Mouse (Mus musculus) cerebellum, adult 2 months (tissue): Measurements from ENCODE around the gene Gm2001. TPM values are rescaled to one million over a fixed set of nuclear protein-coding genes. Genes with fewer than 3 reads are reported as not detected.
"Not testable (repeated sequence)": the region's sequence is repeated elsewhere in the genome, so short reads cannot be mapped to it uniquely, and the experiment has no call there.

Source experiments
- DNase-seq, 2 experiments: peaks; one replicate each; pipeline ENCODE4 v3.0.0; 2021
- H3K27ac ChIP-seq: fragments of 200-500 bp; 2 replicates; pipeline ENCODE4 v1.5.1; 2012; ENCODE audit warnings: low read length, control low read depth, inconsistent platforms; ENCODE audit not compliant: insufficient read depth
- H3K27me3 ChIP-seq: fragments of 200-500 bp; 2 replicates; pipeline ENCODE4 v1.6.1; 2012; ENCODE audit warnings: inconsistent platforms, mild to moderate bottlenecking, low read length, moderate library complexity; ENCODE audit not compliant: control insufficient read depth, insufficient read depth
- H3K4me1 ChIP-seq: fragments of 200-500 bp; 2 replicates; pipeline ENCODE4 v1.6.1; 2011; ENCODE audit warnings: low read length; ENCODE audit not compliant: control insufficient read depth, insufficient read depth
- H3K4me3 ChIP-seq: fragments of 200-500 bp; replicated peaks from 2 replicates; pipeline ENCODE3; 2011; ENCODE audit warnings: mild to moderate bottlenecking, low read depth, low read length, control low read depth; ENCODE audit not compliant: insufficient read depth
- WGBS: fragments of 180-500 bp; shearing (Covaris S2); methylation state at CpG from one replicate; pipeline ENCODE4 v1.1.7; 2018; 5-methylcytosine and 5-hydroxymethylcytosine counted together
- polyA plus RNA-seq: library from polyadenylated mRNA; depleted of rRNA; stranded (reverse); fragments of >200 nt; gene quantifications from 2 replicates; pipeline ENCODE4 v1.2.3, GENCODE M21; 2012; rRNA removed

Gm2001 gene
- polyA plus RNA-seq, result not detected in 2 replicates

DNA sequence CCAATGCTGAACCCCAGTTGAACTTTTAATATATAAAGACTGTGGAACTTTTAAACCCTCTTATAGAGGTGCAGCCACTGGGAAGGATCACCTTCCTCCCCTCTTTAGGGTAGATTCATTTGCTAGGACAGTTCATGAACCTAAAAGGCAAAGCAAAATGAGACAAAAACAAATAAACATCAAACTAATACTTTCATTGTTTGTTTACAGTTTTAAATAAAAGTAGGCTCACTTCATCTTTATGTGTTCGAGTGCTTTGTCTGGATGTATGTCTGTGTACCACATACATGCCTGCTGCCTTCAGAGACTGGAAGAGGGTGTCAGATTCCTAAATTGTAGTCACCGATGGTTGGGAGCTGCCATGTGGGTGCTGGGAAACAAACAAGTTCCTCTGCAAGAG is at the start of gene Gm2001:
Gene Gm2001, minus strand, starts transcription at position 101 of the 400 bp plus-strand sequence.
- not testable (repeated sequence) for DNase-seq, H3K4me1 ChIP-seq, H3K27ac ChIP-seq, H3K4me3 ChIP-seq, H3K27me3 ChIP-seq
- 72% methylated on average over 2 of the region's 2 CpGs for WGBS

DNA sequence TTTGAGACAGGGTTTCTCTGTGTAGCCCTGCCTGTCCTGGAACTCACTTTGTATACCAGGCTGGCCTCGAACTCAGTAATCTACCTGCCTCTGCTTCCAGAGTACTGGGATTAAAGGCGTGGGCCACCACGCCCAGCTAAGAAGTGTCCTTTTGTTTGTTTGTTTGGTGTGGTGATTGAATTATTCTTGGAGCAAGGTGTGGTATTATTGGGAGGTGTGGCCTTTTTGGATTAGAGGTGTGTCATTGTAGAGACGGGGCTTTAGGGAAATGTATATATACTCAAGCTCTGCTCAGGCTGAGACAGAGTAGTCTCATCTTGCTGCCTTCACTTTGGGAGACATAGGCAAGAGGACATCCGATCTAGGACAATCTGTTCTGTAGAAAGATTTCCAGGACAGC is 31.6 kb upstream of the Gm2001 start, which contains the start of gene Gm2016:
Gene Gm2016, plus strand, starts transcription at position 301 of the 400 bp plus-strand sequence.
- H3K27me3 ChIP-seq, H3K4me1 ChIP-seq, H3K27ac ChIP-seq, H3K4me3 ChIP-seq, DNase-seq: not testable (repeated sequence)
- WGBS, result 83% methylated on average over 5 of the region's 5 CpGs

DNA sequence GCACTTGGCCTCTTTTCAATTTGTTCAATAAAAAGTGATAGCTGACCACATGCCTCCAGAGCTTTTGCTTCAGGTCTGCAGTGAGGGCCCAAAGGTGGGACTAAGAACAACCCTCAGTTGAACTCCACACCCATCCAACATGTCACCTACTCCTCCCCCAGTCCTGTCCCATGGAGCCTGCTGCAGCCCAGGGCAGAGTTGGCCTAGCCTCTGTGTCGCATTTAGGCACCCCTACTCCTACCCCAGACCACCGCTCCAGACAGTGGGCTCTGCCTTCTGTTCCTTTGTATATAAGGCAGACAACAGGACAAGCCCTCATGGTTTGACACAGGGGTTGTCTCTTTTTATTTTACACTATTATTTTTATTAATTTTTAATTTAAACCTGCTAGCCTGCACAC is 21.9 kb upstream of the Gm2001 start:
- not testable (repeated sequence) for H3K4me1 ChIP-seq, H3K27me3 ChIP-seq, DNase-seq, H3K27ac ChIP-seq, H3K4me3 ChIP-seq
- 73% methylated on average over 2 of the region's 2 CpGs for WGBS

DNA sequence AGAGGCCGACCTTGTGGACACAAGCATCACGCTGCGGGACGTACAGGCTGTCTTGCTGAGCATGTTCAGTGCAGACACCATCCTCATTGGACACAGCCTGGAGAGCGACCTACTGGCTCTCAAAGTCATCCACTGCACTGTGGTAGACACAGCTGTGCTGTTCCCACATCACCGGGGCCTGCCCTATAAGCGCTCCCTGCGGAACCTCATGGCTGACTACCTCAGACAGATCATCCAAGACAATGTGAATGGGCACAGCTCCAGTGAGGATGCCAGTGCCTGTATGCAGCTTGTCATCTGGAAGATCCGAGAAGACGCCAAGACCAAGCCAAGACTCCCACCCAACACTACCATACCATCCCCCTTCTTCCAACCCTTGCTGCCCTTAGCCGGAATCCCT is 21.5 kb upstream of the Gm2001 start:
- not testable (repeated sequence) for H3K27me3 ChIP-seq, H3K27ac ChIP-seq, DNase-seq, H3K4me3 ChIP-seq, H3K4me1 ChIP-seq
- WGBS, result 81% methylated on average over 10 of the region's 11 CpGs

DNA sequence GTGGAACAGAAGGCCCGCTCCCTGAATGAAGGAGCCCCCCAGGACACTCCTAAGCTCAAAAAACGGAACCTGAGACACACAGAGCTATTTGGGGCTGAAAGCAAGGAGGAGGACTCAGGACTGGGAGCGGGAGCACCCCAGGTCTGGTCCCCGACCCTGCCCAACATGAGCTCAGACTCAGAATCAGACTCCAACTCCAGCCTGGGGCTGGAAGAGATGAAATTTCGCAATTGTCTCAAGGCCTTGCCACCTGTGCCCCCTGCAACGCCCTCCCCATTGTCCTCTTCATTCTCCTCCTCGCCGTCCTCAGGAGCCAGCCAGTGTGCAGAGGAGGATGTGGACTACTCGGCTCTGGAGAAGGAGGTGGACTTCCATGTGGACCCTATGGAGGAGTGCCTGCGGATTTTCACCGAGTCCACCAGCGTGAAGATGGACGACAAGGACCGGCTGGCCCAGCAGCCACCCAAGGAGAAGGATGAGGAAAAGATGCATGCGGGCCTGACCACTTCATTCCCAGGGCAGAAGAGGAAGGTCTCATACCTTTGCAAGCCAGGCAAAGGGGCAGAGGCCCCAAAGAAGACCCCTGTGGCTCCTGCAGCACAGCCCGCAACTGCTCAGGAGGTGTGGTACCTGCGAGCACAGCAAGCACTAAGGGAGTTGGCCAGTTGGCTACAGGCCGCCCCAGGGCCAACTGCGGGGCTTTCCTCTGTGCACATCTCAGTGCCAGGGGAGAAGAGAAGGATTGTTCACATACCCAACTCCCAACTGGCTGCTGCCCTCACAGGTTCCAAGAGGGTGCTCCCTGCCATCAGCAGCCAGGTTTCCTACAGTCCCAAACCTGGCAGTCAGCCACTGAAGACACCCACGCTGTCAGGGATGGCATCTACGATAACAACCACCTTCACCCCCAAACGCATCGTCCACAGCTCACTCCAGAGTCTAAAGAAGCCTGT is 19.9 kb upstream of the Gm2001 start:
- not testable (repeated sequence) for DNase-seq, H3K4me1 ChIP-seq, H3K27ac ChIP-seq, H3K27me3 ChIP-seq, H3K4me3 ChIP-seq
- 83% methylated on average over 23 of the region's 23 CpGs for WGBS

DNA sequence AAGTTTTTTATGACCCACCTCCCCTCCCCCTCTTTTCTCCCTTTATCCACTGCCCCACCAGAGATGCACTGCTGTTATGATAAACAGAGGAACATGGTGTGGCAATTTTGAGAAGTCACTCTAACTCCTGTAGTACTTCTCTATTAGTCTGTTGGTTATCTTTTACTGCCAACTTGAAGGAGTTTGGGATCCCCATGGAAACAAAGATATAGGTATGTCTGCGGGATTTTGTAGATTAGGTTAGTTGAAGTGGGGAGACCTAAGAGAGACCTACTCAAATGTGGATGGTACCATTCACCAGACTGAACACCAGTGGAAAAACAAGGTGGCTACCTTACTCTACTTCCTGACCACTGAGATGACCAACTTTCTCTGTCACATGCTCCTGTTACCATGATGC is 13.9 kb upstream of the Gm2001 start:
- H3K4me3 ChIP-seq, H3K4me1 ChIP-seq, H3K27ac ChIP-seq, DNase-seq, H3K27me3 ChIP-seq: not testable (repeated sequence)
- WGBS, result 85% methylated on average over 1 of the region's 1 CpGs

DNA sequence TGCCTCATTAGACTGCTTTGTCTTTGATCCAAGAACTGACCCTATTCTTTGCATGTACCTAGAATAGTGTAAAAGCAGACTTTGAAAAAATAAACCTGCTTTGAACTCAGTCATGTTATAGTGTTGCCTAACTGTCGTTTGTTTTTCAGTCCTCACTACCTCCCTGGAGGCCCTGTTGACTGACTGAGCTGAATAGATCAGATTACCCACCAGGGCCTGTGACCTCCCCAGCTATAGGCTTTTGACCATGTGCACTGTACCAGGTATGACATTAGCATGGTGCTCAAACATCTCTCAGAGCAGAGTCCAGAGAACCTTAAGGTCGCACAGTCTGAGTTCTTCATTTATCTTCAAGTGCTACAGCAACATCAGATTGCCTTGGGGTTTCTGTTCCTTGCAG is 8.5 kb upstream of the Gm2001 start:
- no CpG with 5 or more reads among the region's 2 CpGs for WGBS
- not testable (repeated sequence) for DNase-seq, H3K4me1 ChIP-seq, H3K27ac ChIP-seq, H3K4me3 ChIP-seq, H3K27me3 ChIP-seq

DNA sequence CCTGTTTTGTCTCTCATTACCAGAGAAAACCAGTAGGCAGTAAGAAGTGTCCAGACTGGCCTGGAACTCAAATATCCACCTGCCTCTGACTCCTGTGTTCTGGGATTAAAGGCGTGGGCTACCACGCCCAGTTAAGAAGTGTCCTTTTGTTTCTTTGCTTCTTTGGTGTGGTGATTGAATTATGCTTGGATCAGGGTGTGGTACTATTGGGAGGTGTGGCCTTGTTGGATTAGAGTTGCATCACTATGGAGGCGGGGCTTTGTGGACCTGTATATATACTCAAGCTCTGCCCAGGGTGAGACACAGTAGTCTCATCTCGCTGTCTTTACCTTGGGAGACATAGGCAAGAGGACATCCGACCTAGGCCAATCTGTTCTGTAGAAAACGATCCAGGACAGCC is 25.9 kb downstream of the Gm2001 start, which contains the start of gene BB287469:
Gene BB287469, plus strand, starts transcription at position 301 of the 400 bp plus-strand sequence.
- not testable (repeated sequence) for H3K4me1 ChIP-seq, H3K27me3 ChIP-seq, H3K27ac ChIP-seq, H3K4me3 ChIP-seq, DNase-seq
- WGBS, result 88% methylated on average over 5 of the region's 6 CpGs

DNA sequence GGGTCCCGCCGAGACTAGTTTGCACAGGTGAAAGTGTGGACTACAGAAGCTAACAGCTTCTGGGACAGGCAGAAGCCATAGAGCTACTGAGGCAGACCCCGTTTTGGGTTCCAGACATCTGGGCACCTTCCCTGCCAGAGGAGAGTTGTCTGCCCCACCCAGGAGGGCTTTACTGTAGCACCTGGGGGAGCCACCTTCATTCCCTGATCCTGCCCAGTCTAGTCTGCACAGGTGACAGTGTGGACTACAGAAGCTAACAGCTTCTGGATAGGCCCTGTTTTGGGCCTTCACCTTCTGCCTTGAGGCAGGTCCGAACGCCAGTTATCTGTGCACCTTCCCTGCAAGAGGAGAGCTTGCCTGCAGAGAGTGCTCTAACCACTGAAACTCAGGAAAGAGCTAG is 44.2 kb downstream of the Gm2001 start:
- DNase-seq, H3K27ac ChIP-seq, H3K4me3 ChIP-seq, H3K4me1 ChIP-seq, H3K27me3 ChIP-seq: not testable (repeated sequence)
- WGBS, result 90% methylated on average over 5 of the region's 5 CpGs

DNA sequence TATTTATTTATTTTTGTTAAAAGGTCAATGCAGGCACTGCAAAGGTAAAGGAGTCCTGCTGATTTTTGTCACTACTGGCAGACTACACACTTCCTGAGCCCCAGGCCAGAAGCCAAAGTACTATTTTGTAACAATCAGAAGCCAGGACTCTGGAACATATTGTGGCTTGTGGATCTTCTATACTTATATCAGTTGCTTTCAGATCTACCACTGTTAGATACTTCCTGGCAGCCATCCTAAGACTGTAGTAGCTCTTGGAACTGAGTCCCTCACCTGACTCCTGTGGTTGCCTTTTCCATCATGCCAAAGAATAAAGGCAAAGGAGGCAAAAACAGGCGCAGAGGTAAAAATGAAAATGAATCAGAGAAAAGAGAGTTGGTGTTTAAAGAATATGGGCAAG is 46.9 kb downstream of the Gm2001 start, which contains the start of gene Gm21936:
Gene Gm21936, plus strand, starts transcription at position 301 of the 400 bp plus-strand sequence.
- DNase-seq, H3K4me3 ChIP-seq, H3K4me1 ChIP-seq, H3K27me3 ChIP-seq, H3K27ac ChIP-seq: not testable (repeated sequence)
- 83% methylated on average over 1 of the region's 1 CpGs for WGBS
